Mouse (Mus musculus) gastrocnemius, adult 8-10 months (tissue): ENCODE data around the gene Akr1a1. TPM values are rescaled to one million over a fixed set of nuclear protein-coding genes. Genes with fewer than 3 reads are reported as not detected.
"Not testable (repeated sequence)": the region's sequence is repeated elsewhere in the genome, so short reads cannot be mapped to it uniquely, and the experiment has no call there.

Experiments
- DNase-seq, 2 experiments: peaks; one replicate each; pipeline ENCODE4 v3.0.0; 2022; ENCODE audit warnings: low spot score in 2 of 2
- total RNA-seq, 4 experiments: library from RNA; stranded (reverse); gene quantifications; 2 replicates each; pipeline ENCODE4 v1.2.4; 2022

The Akr1a1 gene
- total RNA-seq = 100 to 1,000 TPM; 187 to 206 (median 199) TPM

DNA sequence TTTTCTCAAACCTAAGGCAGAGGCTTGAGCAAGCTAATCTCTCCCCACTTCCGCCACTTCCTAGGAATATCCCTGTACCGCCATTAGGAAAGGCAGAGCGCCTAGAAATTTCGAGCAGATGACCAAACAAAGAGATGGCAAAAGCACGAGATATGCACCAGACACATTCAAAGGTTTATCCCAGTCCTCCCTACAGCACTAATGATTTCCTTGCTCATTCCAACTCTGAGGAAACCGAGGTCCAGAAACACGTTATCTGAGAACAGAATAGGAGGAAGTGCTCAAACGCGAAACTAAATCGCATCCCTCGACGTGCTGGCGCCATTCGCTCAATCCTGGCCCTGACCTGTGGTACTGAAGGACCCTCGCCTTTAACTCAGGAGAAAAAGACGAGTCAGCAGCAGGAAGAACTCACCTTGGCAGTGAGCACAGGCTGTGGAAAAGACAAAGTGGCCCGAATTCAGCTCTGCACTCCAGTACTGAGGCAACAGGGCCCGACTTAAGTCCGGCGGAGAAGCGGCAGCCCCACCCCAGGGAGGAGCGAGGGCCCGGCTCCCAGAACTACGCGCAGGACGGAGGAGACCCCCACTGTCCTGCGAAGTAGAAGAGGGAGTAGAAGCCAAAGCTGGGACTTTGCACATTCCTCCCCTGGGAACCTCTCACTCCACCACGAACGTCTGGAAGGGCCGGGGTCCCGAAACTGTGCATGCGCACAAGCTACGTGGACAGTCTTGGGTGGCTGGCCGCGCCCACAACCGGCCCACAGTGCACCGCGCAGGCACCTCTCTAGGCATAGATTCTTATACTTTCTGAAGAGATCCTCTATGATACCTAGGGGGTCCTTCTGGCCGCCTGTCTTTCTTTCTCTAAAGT, at the start of gene Akr1a1:
Gene Akr1a1 (minus strand): TSS at position 757 of the 873 bp plus-strand sequence.
- DNase-seq = peak; percentile 88 to 90

GRCm38 (mm10) chr4:116700964-116701363, 49.5 kb upstream of the Akr1a1 start:
- DNase-seq = no peak

DNA sequence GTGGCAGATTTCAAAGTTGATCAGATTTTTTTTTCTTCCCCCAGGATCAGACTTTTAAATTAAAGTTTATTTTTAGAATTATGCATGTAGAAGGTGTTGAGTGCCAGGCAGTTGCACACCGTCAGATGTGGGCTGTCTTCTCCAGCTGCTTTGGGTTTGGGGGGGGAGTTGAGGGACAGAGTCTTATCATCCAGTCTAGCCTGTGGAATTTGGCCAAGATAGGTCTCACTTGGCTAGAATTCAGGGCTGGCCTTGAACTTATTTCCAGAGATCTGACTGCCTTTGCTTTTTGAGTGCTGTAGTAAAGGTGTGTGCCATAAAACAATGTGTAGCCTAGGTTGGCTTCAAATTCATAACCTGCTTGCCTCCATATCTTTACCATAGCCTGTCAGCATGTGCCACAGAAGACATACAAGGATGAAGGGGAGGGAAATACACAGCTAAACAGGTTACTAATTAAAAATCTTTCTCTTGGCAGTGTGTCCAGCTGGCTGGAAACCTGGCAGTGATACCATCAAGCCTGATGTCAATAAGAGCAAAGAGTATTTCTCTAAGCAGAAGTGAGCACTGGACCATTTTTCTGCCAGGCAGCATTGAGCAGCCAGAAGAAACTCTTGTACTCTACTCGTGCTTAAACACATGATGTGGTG, 47.3 kb upstream of the Akr1a1 start:
- no peak for DNase-seq

DNA sequence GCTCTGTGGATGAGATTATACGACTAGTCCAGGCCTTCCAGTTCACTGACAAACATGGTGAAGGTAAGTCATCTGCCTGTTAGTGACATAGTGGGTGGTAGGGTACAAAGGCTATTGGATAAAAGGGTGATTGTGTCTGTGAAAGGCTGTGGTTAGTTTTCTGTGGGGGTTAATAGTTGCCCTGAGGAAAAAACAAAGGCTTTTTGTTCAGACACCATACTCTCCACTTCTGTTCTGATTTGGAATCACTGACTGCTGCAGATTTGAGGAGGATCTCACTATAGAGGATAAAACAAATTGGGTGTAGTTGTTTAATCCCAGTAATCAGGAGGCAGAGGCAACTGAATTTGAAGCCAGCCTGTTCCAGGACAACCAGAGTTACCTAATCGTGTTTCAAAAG, 42.3 kb upstream of the Akr1a1 start:
- no peak for DNase-seq

DNA sequence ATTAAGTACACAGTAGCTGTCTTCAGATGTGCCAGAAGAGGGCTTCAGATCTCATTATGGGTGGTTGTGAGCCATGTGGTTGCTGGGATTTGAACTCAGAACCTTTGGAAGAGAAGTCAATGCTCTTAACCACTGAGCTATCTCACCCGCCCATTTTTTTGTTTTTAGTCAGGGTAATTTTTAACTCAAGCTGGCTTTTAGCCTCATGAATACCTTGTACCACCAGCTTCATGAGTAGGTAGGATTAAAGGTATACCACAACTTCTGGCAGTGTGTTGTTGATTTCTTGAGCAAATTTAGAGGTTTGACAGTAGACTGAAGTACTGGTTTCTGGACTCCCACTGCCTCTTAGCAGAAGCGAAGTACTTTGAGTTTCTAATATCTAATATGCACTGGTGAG, 40.7 kb upstream of the Akr1a1 start:
- no peak for DNase-seq

- DNase-seq = no peak
These were observed 37.9 kb upstream of the Akr1a1 start for GRCm38 (mm10) chr4:116689309-116689876.

DNA sequence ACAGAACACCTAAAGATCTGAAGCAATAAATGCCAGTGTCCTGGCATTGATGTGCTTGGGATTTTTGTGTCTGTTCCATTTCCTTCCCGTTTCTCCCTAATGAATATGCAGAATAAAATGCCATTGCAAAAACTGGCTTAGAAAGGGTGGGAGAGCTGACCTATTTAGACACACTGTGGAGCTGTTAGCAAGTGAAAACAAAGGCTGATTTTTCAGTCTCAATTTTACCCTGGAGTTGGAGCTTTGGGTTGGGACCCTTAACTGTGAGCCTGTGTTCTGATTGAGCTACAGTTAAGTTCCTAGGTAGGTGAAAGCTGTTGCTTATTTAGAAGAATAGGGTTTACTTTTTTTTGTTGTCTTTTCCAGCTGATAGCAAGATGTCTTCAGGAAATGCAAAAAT, 35.6 kb upstream of the Akr1a1 start:
- no peak for DNase-seq

DNA sequence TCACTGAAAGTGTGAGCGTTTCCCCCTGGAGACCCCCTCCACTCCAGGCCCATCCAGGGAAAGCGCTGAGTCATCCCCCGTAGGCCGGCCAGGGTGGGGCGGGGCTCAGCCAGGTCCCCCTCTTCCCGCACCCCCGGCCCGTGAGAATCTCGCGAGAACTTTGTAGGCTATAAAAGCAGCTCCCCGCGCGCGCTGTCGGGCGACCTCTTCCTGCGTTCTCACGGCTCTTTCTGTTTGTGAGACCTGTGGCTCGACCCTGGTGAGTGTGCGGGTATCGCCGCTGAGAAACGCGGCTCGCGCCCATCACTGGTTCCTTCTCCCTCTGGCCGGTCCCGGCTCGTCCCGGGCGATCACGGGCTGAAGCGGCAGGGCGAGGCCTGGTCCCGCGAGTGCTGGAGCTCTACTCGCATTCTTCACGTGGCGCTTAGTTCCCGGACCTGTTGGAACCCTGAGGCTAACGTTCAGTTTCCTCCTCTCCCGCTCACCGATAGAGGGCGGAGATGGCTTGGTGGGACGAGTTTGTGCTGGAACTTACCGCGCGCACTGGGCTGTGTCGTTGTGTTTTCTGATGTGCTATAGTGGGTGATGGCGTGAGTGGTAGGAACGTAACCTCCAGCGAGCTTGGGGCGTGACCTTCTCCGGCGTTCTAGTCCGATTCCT, 34.1 kb upstream of the Akr1a1 start, which contains the start of gene Prdx1:
Gene Prdx1 (plus strand): TSS at position 143 of the 660 bp plus-strand sequence.
- peak; percentile 90 to 92 for DNase-seq

DNA sequence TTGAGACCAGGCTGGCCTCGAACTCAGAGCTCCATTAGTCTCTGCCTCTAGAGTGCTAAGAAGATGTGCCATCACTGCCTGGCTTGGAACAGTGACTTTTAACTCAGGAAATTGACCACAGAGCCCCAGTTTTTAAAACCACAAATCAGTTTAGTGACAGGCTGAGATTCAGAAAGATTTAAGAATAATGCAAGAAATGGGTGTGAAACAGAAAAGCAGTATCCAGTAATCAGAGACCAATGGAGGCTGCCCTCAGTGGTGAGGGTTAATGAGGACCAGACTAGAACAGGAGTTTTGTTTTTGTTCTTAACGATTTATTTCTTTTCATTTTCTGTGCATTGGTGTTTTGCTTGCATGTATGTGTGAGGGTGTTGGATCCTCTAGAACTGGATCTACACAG, 33.2 kb upstream of the Akr1a1 start:
- no peak for DNase-seq

DNA sequence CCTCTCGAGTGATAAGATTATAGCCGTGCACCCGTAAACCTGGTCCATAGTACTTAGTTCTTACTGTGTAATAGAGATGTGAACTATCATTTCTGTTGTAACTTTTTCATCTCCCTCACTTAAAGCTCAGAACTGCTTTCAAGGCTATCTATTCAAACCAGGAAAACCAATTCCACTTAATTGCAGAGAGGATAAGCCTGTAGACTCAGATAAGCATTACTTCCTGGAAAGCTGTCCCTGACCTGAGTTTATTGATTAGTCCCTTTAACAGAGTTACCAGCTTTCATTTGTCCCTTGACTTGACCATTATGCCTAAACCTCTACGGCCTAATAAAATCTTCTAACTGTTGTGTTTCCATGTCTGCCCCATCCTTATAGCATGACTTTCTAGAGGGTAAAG, 32.5 kb upstream of the Akr1a1 start:
- no peak for DNase-seq

- not testable (repeated sequence) for DNase-seq
These were observed 29.0 kb upstream of the Akr1a1 start for GRCm38 (mm10) chr4:116680521-116680920.

DNA sequence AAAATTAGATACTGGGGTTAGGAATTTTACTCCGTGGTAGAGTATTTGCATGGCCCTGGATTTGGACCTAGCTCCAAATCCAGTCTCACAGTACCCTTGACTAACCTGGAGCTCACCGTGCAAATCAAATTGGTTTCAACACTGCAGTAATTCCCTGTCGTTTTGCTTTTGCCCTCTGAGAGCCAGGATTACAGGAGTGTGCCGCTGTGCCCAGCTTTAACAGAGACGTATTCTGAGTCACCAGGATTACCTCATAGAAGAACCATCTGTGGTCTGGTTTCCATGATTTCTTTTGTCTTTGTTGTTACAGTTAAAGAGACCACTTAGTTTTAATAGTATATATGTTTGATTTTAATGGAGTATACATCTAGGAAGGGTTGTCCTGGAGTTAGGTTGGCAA, 27.7 kb upstream of the Akr1a1 start:
- no peak for DNase-seq

GRCm38 (mm10) chr4:116677808-116678207, 26.3 kb upstream of the Akr1a1 start:
- no peak for DNase-seq

DNA sequence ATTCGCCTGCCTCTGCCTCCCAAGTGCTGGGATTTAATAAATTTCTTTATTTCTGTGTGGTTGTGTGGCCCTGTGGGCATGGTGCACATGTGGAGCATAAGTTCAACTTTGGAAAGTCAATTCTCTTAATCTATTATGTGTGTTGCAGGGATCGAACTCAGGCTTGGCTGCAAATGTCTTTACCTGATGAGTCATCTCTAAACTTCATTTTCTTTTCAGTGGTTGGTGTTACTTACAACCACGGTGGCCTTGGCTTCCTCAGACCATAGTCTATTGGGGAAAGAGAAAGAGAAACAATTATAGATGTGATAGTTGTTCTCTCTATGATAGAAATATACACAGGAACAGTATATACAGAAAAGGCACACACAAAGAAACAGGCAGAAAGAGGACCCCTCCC, 24.5 kb upstream of the Akr1a1 start:
- no peak for DNase-seq

DNA sequence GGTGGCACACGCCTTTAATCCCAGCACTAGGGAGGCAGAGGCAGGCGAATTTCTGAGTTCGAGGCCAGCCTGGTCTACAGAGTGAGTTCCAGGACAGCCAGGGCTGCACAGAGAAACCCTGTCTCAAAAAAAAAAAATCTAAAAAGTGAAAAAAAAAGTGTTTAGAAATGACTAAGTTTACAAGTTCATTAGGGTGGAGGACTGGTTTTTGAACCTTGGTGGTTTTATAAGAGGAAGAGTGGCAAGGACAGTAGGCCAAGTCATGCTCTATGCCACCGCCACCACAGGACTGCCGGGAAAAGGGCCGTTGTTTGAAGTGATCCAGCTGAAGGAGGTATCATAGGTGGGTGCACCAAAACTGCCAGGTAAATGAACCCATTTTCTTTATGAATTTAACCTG, 23.3 kb upstream of the Akr1a1 start:
- DNase-seq = not testable (repeated sequence)

GRCm38 (mm10) chr4:116672785-116673184, 21.3 kb upstream of the Akr1a1 start:
- no peak for DNase-seq

DNA sequence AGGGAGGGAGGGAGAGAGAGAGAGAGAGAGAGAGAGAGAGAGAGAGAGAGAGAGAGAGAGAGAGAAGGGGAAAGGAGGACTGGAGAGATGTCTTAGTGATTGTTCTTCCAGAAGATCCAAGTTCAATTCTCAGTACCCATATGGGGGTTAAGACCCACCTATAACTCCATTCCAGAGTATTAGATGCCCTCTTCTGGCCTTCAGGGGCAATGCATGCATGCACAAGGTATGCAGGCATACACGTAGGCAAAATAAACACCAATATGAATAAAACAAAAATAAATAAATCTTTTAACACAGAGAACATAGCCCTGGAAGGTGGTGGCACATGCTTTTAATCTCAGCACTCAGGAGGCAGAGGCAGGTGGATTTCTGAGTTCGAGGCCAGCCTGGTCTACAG, 17.8 kb upstream of the Akr1a1 start:
- no peak for DNase-seq

DNA sequence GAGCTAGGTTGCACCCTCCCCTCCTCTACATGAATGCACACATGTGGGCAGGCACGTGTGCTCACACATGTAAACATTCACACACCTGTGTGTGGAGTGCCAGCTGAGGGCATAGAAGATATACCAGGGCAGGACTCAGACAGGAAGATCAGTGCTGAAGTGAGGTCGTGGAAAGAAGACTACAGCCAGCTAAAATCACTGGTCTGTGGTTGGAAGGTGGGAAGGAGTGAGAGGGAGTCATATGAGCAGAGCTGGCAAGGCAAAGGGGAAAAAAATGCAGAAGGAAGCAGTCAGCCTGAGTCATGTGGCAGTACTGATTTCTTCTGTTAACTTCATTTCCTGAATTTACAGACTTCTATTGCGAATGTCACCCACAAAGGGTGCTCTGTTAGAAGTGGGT, 16.7 kb upstream of the Akr1a1 start:
- DNase-seq = no peak

DNA sequence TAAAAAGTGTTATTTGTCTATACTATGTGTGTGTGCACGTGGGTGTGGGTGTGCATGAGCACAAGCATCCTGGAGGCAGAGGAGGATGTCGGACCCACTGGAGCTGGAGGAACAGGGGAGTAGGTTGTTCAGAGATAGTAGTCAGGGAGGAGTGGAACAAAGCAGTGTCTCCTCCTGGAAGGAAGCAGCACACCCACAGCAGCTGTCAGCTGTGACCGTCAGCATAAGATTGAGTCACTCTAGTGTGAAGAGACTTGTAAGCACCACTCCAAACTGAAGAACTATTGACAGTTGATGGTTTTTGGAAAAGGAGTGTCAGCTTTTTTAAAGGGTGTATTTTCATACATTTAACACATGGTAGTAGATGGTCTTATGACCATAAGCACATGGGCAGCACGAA, 15.1 kb upstream of the Akr1a1 start:
- no peak for DNase-seq

GRCm38 (mm10) chr4:116661998-116662397, 10.5 kb upstream of the Akr1a1 start:
- no peak for DNase-seq

DNA sequence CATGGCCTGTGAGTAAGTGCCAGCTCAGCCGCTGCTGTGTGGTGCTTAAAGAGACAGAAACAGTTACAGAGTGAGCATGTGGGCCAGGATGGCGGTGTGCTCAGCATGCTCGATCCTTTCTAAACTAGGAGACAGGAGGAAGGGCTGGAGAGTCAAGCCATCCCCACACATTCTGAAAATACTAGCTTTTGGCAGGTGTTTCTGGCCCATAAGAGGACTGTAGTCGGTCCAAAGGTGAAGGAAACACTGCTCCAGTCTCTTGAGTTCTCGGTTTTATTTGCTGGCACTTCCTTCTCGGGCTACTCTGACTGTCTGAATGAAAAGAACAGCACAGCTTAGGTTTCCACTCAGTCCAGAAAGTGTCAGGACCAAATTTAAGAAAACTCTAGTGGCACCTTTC, 9.3 kb upstream of the Akr1a1 start:
- no peak for DNase-seq

GRCm38 (mm10) chr4:116659916-116660315, 8.4 kb upstream of the Akr1a1 start:
- not testable (repeated sequence) for DNase-seq
